Mouse (Mus musculus) kidney, postnatal 0 days (tissue): Measurements from ENCODE around the gene Zbed4. TPM values are rescaled to one million over a fixed set of nuclear protein-coding genes. Genes with fewer than 3 reads are reported as not detected.
A peak's percentile ranks its signal among the peaks of the same experiment; 100 is the strongest.
"Not testable (repeated sequence)": the region's sequence is repeated elsewhere in the genome, so short reads cannot be mapped to it uniquely, and the experiment has no call there.

Experiments used
- ATAC-seq: fragments of 200-750 bp; cut with Nextera tagmentation; replicated peaks from 2 replicates; pipeline ENCODE4 v1.8.0; 2017; ENCODE audit warnings: low read depth, moderate number of reproducible peaks, moderate TSS enrichment, moderate library complexity; ENCODE audit not compliant: low FRiP score
- DNase-seq: peaks from one replicate; pipeline ENCODE4 v3.0.0-alpha.2; 2016; ENCODE audit warnings: low spot score
- H3K27ac ChIP-seq: fragments of 300-500 bp; sonication (generic); 2 replicates; pipeline ENCODE4 v1.5.1; 2014; ENCODE audit warnings: mild to moderate bottlenecking
- H3K27me3 ChIP-seq: fragments of 300-500 bp; sonication (generic); 2 replicates; pipeline ENCODE4 v1.6.1; 2014; ENCODE audit warnings: low read length, mixed read lengths; ENCODE audit not compliant: insufficient read depth
- H3K36me3 ChIP-seq: fragments of 300-500 bp; sonication (generic); 2 replicates; pipeline ENCODE4 v1.6.1; 2014; ENCODE audit warnings: low read length, mixed read lengths; ENCODE audit not compliant: insufficient read depth
- H3K4me1 ChIP-seq: fragments of 300-500 bp; sonication (generic); replicated peaks from 2 replicates; pipeline ENCODE4 v1.6.1; 2014; ENCODE audit warnings: antibody characterized with exemption, low read length, mixed read lengths; ENCODE audit not compliant: insufficient read depth
- H3K4me2 ChIP-seq: fragments of 300-500 bp; sonication (generic); 2 replicates; pipeline ENCODE4 v1.6.1; 2014; ENCODE audit warnings: mild to moderate bottlenecking, low read length, moderate library complexity, mixed read lengths
- H3K4me3 ChIP-seq: fragments of 300-500 bp; sonication (generic); replicated peaks from 2 replicates; pipeline ENCODE4 v1.5.1; 2014; ENCODE audit warnings: low read depth, low read length
- H3K9ac ChIP-seq: fragments of 300-500 bp; sonication (generic); 2 replicates; pipeline ENCODE4 v1.6.1; 2014; ENCODE audit warnings: low read depth, low read length
- H3K9me3 ChIP-seq: fragments of 300-500 bp; sonication (generic); replicated peaks from 2 replicates; pipeline ENCODE4 v1.6.1; 2016; ENCODE audit warnings: low read length, inconsistent platforms, mixed read lengths
- CTCF ChIP-seq: IDR thresholded peaks from 2 replicates; pipeline ENCODE4 v1.5.1; 2016; ENCODE audit warnings: antibody characterized with exemption, low read depth, mild to moderate bottlenecking, moderate library complexity
- WGBS: fragments of 180-500 bp; shearing (Covaris S2); extraction: QIAGEN DNeasy Blood & Tissue Kit; methylation state at CpG from one replicate; pipeline ENCODE4 v1.1.7; 2014; 5-methylcytosine and 5-hydroxymethylcytosine counted together
- polyA plus RNA-seq: library from polyadenylated mRNA; unstranded; fragments of >200 nt; fragmentation: Nextera tagmentation; extraction: Ambion mirVana; gene quantifications from 2 replicates; pipeline ENCODE4 v1.2.1, GENCODE M21; 2015

Gene Zbed4
- polyA plus RNA-seq, 1 experiment from 2014 or later: 11.8 TPM

- Histone ChIP-seq H3K9ac (no peak overlapping the region), H3K4me1 (0 out of 2 replicates have a peak, but pooled peaks cover under 1% of the 10 kb centered on the region), H3K4me2 (no peak overlapping the region), H3K27me3 (no peaks in the 10 kb centered on the region), H3K36me3 (no peaks in the 10 kb centered on the region), H3K27ac (0 out of 2 replicates have a peak overlapping the region, but pooled peaks have one; percentile 20), H3K9me3 (no peaks in the 10 kb centered on the region), H3K4me3 (no peak overlapping the region)
- DNase-seq (peak; percentile 24), ATAC-seq (peak; percentile 77)
- 80% methylated on average over 3 of the region's 3 CpGs for WGBS
- no peak for TF ChIP-seq CTCF
Observed at GRCm38 (mm10) chr15:88745347-88745746, 6.1 kb upstream of the Zbed4 start.

DNA sequence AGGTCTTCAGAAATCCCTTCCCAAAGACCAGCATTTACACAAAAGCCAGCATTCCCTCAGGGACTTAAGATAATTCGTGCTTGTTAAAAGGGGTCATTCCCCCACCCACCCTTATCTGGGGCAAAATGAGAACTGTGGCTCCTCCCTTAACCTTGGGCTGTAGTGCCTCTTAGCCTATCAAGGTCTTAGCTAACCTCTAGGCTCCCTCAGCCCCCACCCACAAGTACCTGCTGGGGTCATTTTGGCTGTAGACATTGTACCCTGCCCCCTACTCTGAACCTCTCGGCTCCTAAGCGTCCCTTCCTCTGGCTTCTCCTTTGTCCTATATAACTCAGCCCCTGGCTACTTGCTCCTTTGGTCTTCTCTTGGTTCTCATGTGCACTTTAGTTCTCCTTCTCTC lies 5.5 kb upstream of the Zbed4 start:
- Histone ChIP-seq H3K4me2 (no peak overlapping the region), H3K4me3 (no peak overlapping the region), H3K9ac (no peak overlapping the region), H3K36me3 (no peaks in the 10 kb centered on the region), H3K4me1 (0 out of 2 replicates have a peak, but pooled peaks cover 6% of the 10 kb centered on the region), H3K9me3 (no peaks in the 10 kb centered on the region), H3K27me3 (no peaks in the 10 kb centered on the region), H3K27ac (0 out of 2 replicates have a peak overlapping the region, but pooled peaks have one; percentile 20)
- peak; percentile 53; the same call in 1 of the 2 replicates for ATAC-seq
- no peak for TF ChIP-seq CTCF
- WGBS: 59% methylated on average over 3 of the region's 3 CpGs
- DNase-seq: no peak

- H3K36me3 ChIP-seq, H3K27ac ChIP-seq, H3K9me3 ChIP-seq, H3K4me1 ChIP-seq, H3K9ac ChIP-seq, ATAC-seq, H3K27me3 ChIP-seq, DNase-seq, H3K4me2 ChIP-seq, H3K4me3 ChIP-seq: not testable (repeated sequence)
- WGBS: 90% methylated on average over 8 of the region's 8 CpGs
Observed at GRCm38 (mm10) chr15:88749617-88750016, 1.8 kb upstream of the Zbed4 start.

DNA sequence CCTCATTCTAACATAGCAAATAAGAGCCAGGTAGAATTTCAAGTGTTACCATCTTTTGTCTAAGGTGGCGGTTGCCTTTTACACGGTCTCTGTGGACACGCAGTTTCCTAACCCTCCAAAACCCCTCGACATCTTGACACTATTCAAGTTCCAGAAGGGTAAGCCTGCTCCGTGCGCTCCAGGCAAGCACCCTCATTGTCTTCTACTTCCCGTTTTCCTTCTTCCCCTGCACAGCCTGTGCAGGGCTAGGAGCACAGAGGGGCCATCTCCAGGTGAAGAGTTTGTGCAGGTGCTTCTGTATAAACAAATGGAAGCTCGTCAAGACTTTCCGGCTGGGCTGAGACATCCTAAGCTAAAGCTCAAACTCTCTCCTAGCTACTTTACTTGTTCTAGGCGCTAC lies 1.4 kb upstream of the Zbed4 start:
- Histone ChIP-seq H3K4me2 (no peak overlapping the region), H3K9ac (no peak overlapping the region), H3K4me3 (no peak overlapping the region), H3K36me3 (no peaks in the 10 kb centered on the region), H3K9me3 (no peaks in the 10 kb centered on the region), H3K27ac (no peak overlapping the region), H3K27me3 (no peaks in the 10 kb centered on the region), H3K4me1 (0 out of 2 replicates have a peak, but pooled peaks cover 6% of the 10 kb centered on the region)
- ATAC-seq (no peak), DNase-seq (no peak)
- 92% methylated on average over 10 of the region's 10 CpGs for WGBS
- no peak for TF ChIP-seq CTCF

DNA sequence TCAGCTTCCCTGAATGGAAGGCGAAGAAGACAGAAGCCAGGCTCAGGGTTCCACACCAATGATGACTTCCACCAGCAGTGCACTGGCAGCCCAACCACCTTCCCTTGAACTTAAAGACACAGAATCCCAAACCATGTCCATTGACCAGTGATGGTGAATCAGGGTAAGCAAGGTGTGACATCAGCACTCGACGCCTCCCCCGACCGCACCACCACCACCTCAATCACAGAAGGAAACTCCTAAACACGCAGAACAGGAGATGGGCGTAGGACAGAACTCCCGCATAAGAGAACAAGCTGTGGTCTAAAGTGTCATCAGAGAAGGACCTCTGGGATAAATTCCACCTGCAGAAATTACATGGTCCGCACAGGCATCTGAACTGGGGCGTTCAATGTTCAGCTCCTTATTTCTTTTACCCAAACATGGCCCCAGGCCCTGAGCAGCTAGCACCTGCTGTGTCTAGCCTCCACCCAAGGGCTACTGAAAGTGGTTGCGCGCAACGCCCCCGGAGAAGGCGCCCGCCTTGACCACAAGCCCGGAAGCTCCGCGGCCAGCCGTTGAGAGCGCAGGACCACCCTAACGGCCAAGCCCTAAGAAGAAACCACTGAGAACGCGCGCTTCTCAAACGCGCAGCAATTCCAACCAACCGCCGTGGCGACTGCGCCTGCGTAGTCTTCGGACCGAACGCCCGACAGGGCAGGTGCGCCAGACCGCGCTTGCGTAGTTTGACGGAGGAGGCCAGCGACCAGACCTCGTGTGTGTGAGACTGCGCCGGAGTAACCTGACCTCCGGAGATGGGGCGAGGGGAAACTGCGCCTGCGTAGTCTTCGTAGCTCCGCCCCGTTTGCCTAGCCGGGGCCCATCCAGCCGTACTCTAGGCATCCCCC lies 540 bp upstream of the Zbed4 start:
- H3K36me3 ChIP-seq: no peaks in the 10 kb centered on the region
- H3K27me3 ChIP-seq: no peaks in the 10 kb centered on the region
- WGBS: 6% methylated on average over 54 of the region's 54 CpGs
- DNase-seq (peak; percentile 99), ATAC-seq (peak; percentile 97)
- TF ChIP-seq CTCF: no peak
- peak overlapping the region; percentile 51; the same call in 1 of the 2 replicates for H3K9ac ChIP-seq
- H3K4me1 ChIP-seq: 0 out of 2 replicates have a peak, but pooled peaks cover 6% of the 10 kb centered on the region
- H3K4me3 ChIP-seq: peak overlapping the region; percentile 86
- no peaks in the 10 kb centered on the region for H3K9me3 ChIP-seq
- H3K4me2 ChIP-seq: peak overlapping the region; percentile 83
- peak overlapping the region; percentile 84 for H3K27ac ChIP-seq

DNA sequence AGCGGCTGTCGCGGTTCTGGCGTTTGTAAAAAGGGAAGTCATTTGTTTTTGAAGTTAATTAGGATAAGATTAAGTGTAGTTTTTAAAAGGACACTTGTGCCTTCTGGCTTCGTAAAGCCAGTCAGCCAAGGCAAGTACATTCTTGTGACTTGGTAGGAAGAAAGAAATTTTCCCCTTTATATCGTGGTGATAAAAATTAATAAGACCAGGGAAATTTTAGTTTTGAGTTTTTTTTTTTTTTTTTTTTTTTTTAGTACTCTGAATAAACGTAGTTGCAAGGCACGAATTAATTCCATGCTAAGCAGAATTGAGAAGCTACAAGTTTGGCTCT lies 908 bp downstream of the Zbed4 start:
- DNase-seq (no peak), ATAC-seq (no peak)
- WGBS: under 1% methylated on average over 8 of the region's 8 CpGs
- Histone ChIP-seq H3K9ac (peak overlapping the region; percentile 82), H3K4me2 (peak overlapping the region; percentile 83), H3K36me3 (0 out of 2 replicates have a peak, but pooled peaks cover 3% of the 10 kb centered on the region), H3K27me3 (no peaks in the 10 kb centered on the region), H3K4me1 (0 out of 2 replicates have a peak, but pooled peaks cover 6% of the 10 kb centered on the region), H3K27ac (peak overlapping the region; percentile 94), H3K9me3 (no peaks in the 10 kb centered on the region), H3K4me3 (peak overlapping the region; percentile 86)
- TF ChIP-seq CTCF: no peak
